Mouse (Mus musculus) yolk sac, embryonic 10.5 days (tissue): ENCODE results near the gene Scd3.
"Not testable (repeated sequence)": the region's sequence is repeated elsewhere in the genome, so short reads cannot be mapped to it uniquely, and the experiment has no call there.

Experiments
- DNase-seq: peaks from one replicate; pipeline ENCODE4 v3.0.0-alpha.2; 2017; ENCODE audit warnings: low spot score

Scd3 gene

DNA sequence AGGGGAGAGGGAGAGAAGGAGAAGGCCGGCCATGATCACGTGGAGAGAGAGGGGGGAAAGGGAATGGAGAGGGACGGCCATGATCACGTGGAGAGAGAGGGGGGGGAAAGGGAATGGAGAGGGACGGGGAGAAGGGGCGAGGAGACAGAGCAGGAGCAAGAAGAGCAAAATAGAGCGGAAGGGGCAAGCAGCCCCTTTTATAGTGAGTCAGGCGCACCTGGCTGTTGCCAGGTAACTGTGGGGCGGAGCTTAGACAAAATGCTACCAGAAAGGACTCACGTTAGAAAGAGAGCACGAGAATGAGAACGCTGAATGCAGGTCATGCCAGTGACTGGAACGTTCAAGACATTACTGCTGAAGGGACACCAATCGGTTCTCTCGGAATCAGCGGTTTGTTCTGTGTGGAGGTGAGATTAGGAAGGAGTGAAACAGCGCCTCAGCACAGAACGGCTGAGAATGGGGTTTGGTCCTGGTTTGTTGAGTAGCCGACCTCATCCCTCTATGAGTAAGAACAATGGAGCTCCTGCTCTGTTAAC is 34.5 kb downstream of the Scd3 start:
- no peak for DNase-seq

DNA sequence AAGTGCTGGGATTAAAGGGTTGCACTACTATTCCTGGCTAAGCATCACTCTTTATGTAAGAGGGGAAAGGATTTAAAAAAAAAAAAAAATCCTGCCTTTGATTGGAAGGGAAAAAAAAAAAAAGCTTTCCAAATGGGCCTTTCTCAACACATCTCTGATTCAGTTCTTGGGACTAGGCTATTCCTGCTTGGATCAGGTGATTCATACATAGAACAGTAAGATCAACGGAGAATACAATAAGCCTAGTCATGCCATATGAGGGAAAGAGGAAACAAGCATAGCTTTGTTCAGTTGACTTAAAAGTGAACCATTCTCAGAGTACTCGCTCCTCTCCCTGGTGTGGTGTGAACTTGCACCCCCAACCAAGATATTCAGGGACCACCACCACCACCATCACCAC is 35.8 kb downstream of the Scd3 start:
- DNase-seq, result no peak

GRCm38 (mm10) chr19:44245761-44246171 is 42.7 kb downstream of the Scd3 start:
- peak; percentile 21 for DNase-seq

DNA sequence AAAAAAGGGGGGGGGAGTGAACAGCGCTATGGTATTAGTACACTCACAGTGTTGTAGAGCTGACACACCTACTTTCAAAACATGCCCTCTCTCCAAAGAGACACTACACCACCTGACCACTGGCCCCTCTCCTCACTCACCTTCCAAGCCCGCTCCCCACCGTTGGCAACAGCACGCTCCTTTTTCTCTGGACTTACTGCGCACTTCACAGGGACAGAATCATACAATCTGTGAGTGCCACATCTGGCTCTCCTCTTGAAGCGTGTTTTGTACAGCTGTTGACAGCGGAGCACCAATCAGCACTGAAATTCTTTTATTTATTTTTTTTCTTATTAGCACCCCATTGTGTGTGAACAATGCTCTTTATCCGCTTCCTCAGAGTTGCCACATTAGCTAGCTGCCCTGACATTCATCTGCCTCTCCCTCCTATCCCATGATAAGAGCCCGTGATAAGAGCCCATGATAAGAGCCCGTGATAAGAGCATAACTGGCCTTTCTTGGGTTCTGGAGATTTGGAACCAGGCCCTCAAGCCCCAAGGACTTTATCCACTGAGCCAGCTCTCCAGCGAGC is 43.4 kb downstream of the Scd3 start:
- no peak for DNase-seq

DNA sequence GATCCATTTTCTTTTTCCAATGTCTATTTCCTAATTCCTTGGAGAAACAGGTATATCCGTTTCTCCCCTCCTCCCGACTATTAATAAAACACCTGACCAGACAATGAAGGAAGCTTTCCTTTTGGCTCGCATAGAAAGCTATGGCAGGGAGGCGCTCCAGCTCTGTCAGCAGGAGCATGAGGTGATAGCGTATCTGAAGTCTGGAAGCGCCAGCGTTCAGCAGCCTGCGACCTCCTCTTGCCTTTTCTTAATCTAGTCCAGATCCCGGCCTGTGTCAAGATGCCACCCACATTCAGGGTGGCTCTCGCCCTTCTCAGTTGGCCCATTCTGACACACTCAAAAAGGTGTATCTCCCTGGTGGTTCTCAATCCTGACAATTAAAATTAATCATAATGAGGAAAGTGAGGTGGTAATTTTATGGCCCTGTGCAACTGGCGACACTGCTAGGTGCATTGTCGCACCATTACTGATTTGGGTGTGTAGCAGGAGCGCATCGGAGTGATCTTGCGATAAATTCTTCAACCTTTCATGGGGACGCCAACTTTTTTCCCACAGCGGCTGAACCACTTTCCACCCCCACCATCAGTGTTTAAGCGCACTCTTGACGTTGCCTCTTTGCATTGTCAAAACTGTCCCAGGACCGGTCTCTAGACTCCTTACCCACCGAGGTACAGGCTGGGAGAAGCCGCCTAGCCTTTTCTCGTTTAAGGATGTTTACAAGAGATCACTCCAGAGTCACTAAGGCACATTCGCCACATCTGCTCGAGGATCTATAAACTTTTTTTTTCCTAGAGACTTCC is 44.4 kb downstream of the Scd3 start:
- DNase-seq, result peak; percentile 42

GRCm38 (mm10) chr19:44248081-44248853 is 45.2 kb downstream of the Scd3 start:
- peak; percentile 99 for DNase-seq

DNA sequence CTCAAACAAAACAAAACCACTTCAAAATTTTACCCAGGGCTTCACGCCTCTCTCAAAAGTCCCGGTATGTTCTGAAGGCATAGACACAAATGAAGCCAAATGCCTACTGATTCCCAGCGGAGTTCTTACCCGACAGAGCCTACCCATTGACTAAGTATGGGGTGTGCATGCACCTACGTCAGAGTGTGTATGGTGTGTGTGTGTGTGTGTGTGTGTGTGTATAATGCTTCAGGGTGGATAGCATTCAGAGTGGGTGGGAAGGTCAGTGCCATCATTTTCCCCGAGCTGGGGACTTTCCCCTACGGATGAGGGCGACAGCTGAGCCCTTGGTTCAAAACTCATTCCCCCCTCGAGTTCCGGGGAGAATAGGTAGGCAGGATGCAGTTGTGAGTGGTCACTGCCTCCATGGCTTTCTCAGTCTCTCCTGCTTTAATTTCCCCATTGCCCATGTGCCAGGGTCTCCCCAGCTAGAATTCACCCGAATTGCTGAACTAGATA is 45.8 kb downstream of the Scd3 start:
- no peak for DNase-seq

GRCm38 (mm10) chr19:44251138-44251537 is 48.1 kb downstream of the Scd3 start:
- not testable (repeated sequence) for DNase-seq

GRCm38 (mm10) chr19:44251936-44252558 is 49.0 kb downstream of the Scd3 start:
- DNase-seq, result no peak

- not testable (repeated sequence) for DNase-seq
Measured at GRCm38 (mm10) chr19:44254106-44254505, 51.0 kb downstream of the Scd3 start.

- no peak for DNase-seq
Measured at GRCm38 (mm10) chr19:44257377-44257966, 54.4 kb downstream of the Scd3 start.

GRCm38 (mm10) chr19:44259484-44259883 is 56.4 kb downstream of the Scd3 start:
- no peak for DNase-seq

DNA sequence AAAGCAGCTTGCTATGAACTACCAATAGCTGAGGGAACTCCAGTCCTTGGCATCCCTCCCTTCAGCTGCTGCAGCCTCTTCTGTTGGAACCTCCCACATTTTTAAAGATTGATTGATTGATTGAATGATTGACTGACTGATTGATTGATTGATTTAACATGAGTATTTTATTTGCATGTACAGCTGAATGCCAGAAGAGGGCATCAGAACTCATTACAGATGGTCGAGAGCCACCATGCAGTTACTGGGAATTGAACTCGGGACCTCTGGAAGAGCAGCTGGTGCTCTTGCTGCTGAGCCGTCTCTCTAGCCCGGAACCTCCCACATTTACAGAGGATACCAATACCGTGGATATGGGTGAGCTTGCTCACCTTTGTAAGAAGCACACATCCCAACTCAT is 57.4 kb downstream of the Scd3 start:
- no peak for DNase-seq

- no peak for DNase-seq
Measured at GRCm38 (mm10) chr19:44261774-44262173, 58.7 kb downstream of the Scd3 start.

GRCm38 (mm10) chr19:44263581-44263980 is 60.5 kb downstream of the Scd3 start:
- DNase-seq, result no peak

- DNase-seq, result no peak
Measured at GRCm38 (mm10) chr19:44264226-44264625, 61.2 kb downstream of the Scd3 start.

DNA sequence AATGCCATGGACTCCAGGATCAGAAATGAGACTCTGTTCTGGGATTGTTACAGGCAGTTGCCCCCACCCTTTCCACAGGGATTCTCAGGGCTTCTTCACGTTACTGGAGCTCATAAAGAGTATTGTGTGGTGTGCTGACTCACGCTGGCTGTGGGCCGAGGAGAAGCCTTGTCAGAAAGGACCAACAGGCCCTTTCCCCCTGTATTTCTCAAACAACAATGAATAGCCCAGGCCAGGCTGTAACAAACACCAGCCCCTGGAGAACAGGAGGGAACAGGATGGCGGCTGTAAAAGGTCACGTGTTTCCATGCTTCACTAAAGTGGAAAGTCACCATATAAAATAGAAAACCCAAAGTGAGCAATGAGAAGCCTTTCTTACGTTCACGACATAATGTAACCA is 62.2 kb downstream of the Scd3 start:
- DNase-seq, result no peak

DNA sequence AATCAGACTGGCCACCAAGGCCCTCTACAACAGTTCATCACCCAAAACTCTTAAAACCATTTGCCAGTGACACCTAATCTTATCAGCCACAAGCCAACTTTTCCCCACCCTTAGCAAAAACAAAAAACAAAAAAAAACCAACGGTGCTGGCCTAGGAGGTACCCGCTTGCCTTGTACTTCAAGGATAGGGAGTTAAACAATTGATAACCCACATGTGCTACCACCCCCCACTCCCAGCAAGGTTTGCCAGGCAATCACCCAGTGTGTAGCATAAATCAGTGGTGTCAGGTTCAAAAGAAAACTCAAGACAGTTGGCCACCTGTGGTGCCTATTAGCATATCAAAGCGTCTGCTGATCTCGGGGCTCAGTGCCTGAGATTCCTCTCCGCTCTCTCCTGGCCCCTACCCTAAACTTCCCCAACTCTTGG is 62.9 kb downstream of the Scd3 start:
- no peak for DNase-seq

DNA sequence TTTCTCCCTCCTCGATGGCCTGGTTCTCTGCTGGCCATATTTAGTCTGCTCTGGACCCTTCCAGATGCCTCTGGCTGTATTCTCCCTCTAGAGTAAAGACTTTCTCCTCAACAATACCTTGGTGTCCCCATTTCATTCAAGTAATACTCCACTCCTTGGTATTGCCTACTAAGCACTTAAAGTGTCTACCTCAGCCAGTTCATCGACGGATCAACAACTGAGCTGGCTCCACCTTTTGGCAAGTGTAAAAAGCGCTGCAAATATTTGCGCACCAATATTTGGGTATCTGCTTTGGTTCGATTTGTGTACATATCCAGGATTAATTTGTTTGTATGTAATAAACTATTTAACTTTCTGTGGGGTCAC is 63.4 kb downstream of the Scd3 start:
- no peak for DNase-seq

GRCm38 (mm10) chr19:44266824-44267498 is 63.9 kb downstream of the Scd3 start:
- peak; percentile 95 for DNase-seq

GRCm38 (mm10) chr19:44267499-44268002 is 64.5 kb downstream of the Scd3 start:
- no peak for DNase-seq
